Mouse (Mus musculus): ENCODE results near the gene Lyrm9. TPM values are rescaled to one million over a fixed set of nuclear protein-coding genes. Genes with fewer than 3 reads are reported as not detected.
A peak's percentile ranks its signal among the peaks of the same experiment; 100 is the strongest.

Gene Lyrm9
- 20.8 and 21.2 TPM in 2 replicates for polyA plus RNA-seq (2011; ENCODE audit: insufficient read depth, insufficient read length, low read depth, missing spikeins)

DNA sequence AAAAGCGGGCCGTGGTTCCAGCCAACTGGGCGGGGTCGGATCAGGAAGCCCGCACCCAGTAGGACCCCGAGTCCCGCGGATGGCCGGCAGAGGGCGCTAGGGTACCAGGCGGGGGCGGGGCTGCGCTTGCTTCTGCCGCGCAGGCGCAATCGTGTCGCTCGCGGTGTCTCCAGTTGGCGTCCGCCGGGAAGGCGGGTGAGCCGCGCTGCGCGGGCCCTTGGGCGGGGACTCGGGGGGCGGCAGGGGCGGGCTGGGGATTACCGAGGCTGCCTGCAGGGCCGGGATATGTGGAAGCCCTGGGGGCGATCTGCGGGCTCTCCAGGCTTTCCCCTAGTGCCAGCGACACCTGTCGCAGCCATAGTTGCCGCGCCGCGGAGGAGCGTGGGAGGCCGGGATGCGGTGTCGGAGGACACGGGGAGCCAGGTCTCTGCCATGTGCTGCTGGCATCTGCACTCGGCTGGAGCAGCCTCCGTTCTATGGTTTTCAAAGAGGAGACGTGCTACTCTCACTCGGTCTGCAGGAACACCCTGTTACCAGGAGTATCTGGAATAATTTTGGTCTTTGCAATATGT, at the start of gene Lyrm9:
Gene Lyrm9 (plus strand): TSS at position 143 of the 572 bp plus-strand sequence.
- no peaks in the 10 kb centered on the region for H3K36me3 ChIP-seq (ENCODE audit: control insufficient read depth, insufficient read depth, low read length, poor library complexity, severe bottlenecking)
- H3K27me3 ChIP-seq (ENCODE audit: control insufficient read depth, insufficient read depth, low read length, poor library complexity, severe bottlenecking): no peaks in the 10 kb centered on the region
- H3K4me3 ChIP-seq (ENCODE audit: low read depth, low read length): peak within 1 kb of the TSS; percentile 73
- peak within 1 kb of the TSS; percentile 78 for H3K9ac ChIP-seq (ENCODE audit: low read depth, poor library complexity, severe bottlenecking)
- H3K9me3 ChIP-seq (replicated peaks; ENCODE audit: control insufficient read depth, insufficient read depth, low read length, poor library complexity, severe bottlenecking): no peaks in the 10 kb centered on the region
- TF ChIP-seq EP300 (IDR thresholded peaks at IDR 0.05; ENCODE audit: insufficient read depth, low read depth, low read length): no peak
- TF ChIP-seq CTCF (IDR thresholded peaks at IDR 0.05; ENCODE audit: low read depth, low read length): peak; percentile 86
- peak; percentile 18 for TF ChIP-seq POLR2A (IDR thresholded peaks at IDR 0.05; ENCODE audit: insufficient read depth, low read length)
- no peaks in the 10 kb centered on the region for H3K4me1 ChIP-seq (ENCODE audit: control insufficient read depth, insufficient read depth, low read length)
- H3K27ac ChIP-seq (ENCODE audit: insufficient read depth, low read length): no peak within 1 kb of the TSS

DNA sequence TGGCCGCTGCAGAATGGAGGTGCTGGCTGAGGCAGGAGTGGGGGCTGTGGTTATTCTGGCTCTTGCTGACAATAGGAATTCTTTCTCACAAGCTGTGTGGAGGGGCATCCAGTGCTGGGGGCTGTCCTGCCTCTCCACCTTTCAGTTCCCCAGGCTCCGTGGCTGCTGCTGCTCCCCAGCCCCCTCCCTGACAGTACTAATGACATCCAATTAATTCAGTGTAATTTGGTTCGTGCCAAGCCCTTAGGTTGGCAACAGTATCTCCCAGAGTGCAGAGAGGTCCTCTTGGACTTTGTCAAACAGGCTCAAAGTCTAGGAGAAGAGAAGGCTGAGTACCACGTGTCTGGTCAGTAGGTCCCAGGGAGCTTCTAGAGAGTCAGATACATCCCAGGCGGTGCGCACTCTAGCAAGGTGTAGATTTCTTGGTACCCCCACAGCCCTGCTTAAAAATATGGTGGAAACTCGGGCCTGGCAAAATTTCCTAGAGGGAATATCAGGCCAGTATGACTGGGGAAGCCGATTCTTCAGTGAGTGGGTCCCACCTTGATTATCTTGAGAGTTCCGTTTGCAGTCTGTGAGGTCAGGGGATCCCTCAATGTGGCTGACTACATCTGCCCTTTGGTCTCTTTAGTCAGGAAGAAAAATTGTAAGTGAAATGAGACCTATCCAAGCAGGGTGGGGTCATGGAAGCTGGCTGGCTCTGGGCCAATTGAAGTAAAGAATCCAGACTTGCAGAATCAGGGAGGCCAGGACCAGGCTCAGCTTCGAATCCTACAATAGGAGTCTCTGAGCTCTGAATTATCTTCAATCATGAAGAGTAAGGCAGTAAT, 48.3 kb upstream of the Lyrm9 start:
- H3K27me3 ChIP-seq (ENCODE audit: control insufficient read depth, insufficient read depth, low read length, poor library complexity, severe bottlenecking): no peaks in the 10 kb centered on the region
- H3K9ac ChIP-seq (ENCODE audit: low read depth, poor library complexity, severe bottlenecking): no peak overlapping the region
- no peak overlapping the region for H3K4me3 ChIP-seq (ENCODE audit: low read depth, low read length)
- no peaks in the 10 kb centered on the region for H3K36me3 ChIP-seq (ENCODE audit: control insufficient read depth, insufficient read depth, low read length, poor library complexity, severe bottlenecking)
- TF ChIP-seq CTCF (IDR thresholded peaks at IDR 0.05; ENCODE audit: low read depth, low read length) (no peak), POLR2A (IDR thresholded peaks at IDR 0.05; ENCODE audit: insufficient read depth, low read length) (no peak), EP300 (IDR thresholded peaks at IDR 0.05; ENCODE audit: insufficient read depth, low read depth, low read length) (no peak)
- no peaks in the 10 kb centered on the region for H3K4me1 ChIP-seq (ENCODE audit: control insufficient read depth, insufficient read depth, low read length)
- H3K27ac ChIP-seq (ENCODE audit: insufficient read depth, low read length): no peak overlapping the region
- no peaks in the 10 kb centered on the region for H3K9me3 ChIP-seq (replicated peaks; ENCODE audit: control insufficient read depth, insufficient read depth, low read length, poor library complexity, severe bottlenecking)

DNA sequence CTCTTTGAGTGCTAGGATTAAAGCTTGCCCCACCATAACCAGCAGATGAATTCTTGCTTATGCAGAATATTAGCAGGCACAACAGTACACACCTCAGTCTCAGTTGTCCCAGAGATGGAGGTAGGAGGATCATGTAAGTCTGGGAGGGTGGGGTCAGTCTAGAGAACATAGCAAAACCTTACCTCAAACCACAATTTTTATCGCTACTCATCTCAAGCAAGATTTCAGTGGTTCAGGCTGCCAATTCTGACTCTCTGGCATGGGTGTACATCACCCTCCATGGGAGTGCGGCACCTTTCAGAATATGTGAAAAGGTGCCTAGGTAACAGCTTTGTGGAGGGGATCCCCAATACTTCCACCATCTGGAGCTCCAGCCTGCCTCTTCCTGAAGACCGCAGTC, 46.4 kb upstream of the Lyrm9 start:
- no peak overlapping the region for H3K9ac ChIP-seq (ENCODE audit: low read depth, poor library complexity, severe bottlenecking)
- no peaks in the 10 kb centered on the region for H3K27me3 ChIP-seq (ENCODE audit: control insufficient read depth, insufficient read depth, low read length, poor library complexity, severe bottlenecking)
- TF ChIP-seq EP300 (IDR thresholded peaks at IDR 0.05; ENCODE audit: insufficient read depth, low read depth, low read length) (no peak), CTCF (IDR thresholded peaks at IDR 0.05; ENCODE audit: low read depth, low read length) (no peak), POLR2A (IDR thresholded peaks at IDR 0.05; ENCODE audit: insufficient read depth, low read length) (no peak)
- no peaks in the 10 kb centered on the region for H3K9me3 ChIP-seq (replicated peaks; ENCODE audit: control insufficient read depth, insufficient read depth, low read length, poor library complexity, severe bottlenecking)
- no peaks in the 10 kb centered on the region for H3K4me1 ChIP-seq (ENCODE audit: control insufficient read depth, insufficient read depth, low read length)
- no peak overlapping the region for H3K4me3 ChIP-seq (ENCODE audit: low read depth, low read length)
- H3K36me3 ChIP-seq (ENCODE audit: control insufficient read depth, insufficient read depth, low read length, poor library complexity, severe bottlenecking): no peaks in the 10 kb centered on the region
- H3K27ac ChIP-seq (ENCODE audit: insufficient read depth, low read length): no peak overlapping the region

DNA sequence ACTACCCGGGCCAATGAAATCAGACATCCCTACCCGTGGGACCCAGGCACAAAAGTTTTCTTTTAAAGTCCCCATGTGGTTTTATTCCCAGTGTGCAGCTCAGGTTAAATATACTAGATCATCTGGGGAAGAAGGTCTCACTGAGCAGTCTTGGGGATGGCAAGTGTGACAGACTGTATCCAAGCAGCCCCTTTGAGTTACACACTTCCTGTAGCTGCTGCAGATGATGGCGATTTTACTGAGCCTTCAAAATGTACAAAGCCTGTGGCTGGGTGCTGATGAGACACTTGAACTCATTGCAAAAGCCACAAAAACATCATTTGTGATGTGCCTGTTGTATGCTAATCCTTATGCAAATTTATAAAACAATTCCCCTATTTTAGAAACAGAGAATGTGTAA, 45.8 kb upstream of the Lyrm9 start:
- no peak for TF ChIP-seq EP300 (IDR thresholded peaks at IDR 0.05; ENCODE audit: insufficient read depth, low read depth, low read length)
- TF ChIP-seq CTCF (IDR thresholded peaks at IDR 0.05; ENCODE audit: low read depth, low read length): no peak
- no peak for TF ChIP-seq POLR2A (IDR thresholded peaks at IDR 0.05; ENCODE audit: insufficient read depth, low read length)

DNA sequence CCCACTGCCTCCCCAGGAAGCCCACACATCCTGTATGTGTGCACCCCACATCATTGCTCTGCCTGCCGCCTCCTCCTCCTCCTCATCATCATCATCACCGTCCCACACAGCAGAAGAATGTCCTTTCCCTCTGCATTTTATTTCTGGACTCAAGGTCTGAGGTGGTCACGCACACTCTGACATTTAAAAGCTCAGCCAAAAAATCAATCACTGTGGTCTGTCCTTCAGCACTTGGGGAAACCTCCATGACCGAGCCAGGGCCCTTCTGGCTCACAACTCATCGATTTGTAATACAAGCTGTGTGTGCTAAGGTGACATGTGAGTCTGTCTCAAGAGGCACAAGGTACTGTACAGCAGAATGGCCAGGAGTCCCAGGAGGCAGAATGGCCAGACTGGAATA, 44.1 kb upstream of the Lyrm9 start:
- H3K27ac ChIP-seq (ENCODE audit: insufficient read depth, low read length): no peak overlapping the region

More for the DNA sequence above, 45.8 kb upstream of the Lyrm9 start:
- H3K27me3 ChIP-seq (ENCODE audit: control insufficient read depth, insufficient read depth, low read length, poor library complexity, severe bottlenecking): no peaks in the 10 kb centered on the region
- no peak overlapping the region for H3K9ac ChIP-seq (ENCODE audit: low read depth, poor library complexity, severe bottlenecking)
- no peaks in the 10 kb centered on the region for H3K36me3 ChIP-seq (ENCODE audit: control insufficient read depth, insufficient read depth, low read length, poor library complexity, severe bottlenecking)
- H3K27ac ChIP-seq (ENCODE audit: insufficient read depth, low read length): no peak overlapping the region
- no peak overlapping the region for H3K4me3 ChIP-seq (ENCODE audit: low read depth, low read length)
- H3K4me1 ChIP-seq (ENCODE audit: control insufficient read depth, insufficient read depth, low read length): no peaks in the 10 kb centered on the region
- no peaks in the 10 kb centered on the region for H3K9me3 ChIP-seq (replicated peaks; ENCODE audit: control insufficient read depth, insufficient read depth, low read length, poor library complexity, severe bottlenecking)

More for the DNA sequence above, 44.1 kb upstream of the Lyrm9 start:
- no peak overlapping the region for H3K4me3 ChIP-seq (ENCODE audit: low read depth, low read length)
- no peaks in the 10 kb centered on the region for H3K36me3 ChIP-seq (ENCODE audit: control insufficient read depth, insufficient read depth, low read length, poor library complexity, severe bottlenecking)
- TF ChIP-seq CTCF (IDR thresholded peaks at IDR 0.05; ENCODE audit: low read depth, low read length) (no peak), EP300 (IDR thresholded peaks at IDR 0.05; ENCODE audit: insufficient read depth, low read depth, low read length) (no peak), POLR2A (IDR thresholded peaks at IDR 0.05; ENCODE audit: insufficient read depth, low read length) (no peak)
- H3K9me3 ChIP-seq (replicated peaks; ENCODE audit: control insufficient read depth, insufficient read depth, low read length, poor library complexity, severe bottlenecking): no peaks in the 10 kb centered on the region
- no peaks in the 10 kb centered on the region for H3K4me1 ChIP-seq (ENCODE audit: control insufficient read depth, insufficient read depth, low read length)
- H3K27me3 ChIP-seq (ENCODE audit: control insufficient read depth, insufficient read depth, low read length, poor library complexity, severe bottlenecking): no peaks in the 10 kb centered on the region
- no peak overlapping the region for H3K9ac ChIP-seq (ENCODE audit: low read depth, poor library complexity, severe bottlenecking)
